11 mouse cellular contexts compared by ENCODE assay signal in the genomic region with DNA sequence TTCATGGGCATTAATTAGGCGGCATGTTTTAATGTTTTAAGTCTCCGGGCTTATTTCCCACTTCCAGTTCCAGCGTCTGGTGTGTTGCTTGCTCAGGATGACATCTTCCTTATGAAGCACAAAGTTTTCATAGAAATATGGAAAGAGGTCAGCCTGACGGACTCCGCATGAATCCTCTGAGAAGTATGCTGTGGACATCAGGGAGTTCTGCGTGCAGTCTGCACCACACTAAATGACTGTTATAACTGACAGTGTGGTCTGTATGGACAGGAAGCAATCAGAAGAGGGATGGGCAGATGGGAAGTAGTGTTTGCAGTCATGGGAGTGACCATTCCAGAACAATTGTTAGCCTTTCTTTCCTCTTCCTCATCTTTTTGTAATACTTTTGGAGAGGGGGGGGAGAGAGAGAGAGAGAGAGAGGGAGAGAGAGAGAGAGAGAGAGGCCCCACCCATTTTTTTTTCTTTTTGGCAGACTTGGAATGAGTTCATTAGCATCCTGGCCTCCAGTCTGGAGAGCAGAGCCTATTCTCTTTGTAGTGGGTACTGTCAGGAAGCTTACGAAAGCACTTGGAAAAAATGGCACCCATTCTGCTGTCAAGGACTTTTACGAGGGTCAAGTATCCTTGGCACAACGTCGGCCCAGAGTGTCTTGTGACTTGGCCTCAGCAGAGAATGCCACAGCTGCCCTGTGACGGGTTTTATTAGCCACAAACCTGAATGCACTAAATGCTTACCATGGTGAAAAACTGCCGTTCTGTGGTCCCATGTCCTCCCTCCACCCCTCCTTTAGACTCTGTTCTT. TPM values are rescaled to one million over a fixed set of nuclear protein-coding genes. Genes with fewer than 3 reads are reported as not detected.
A peak's percentile ranks its signal among the peaks of the same experiment; 100 is the strongest.
DNase-seq lines count a peak whose midpoint lies in the region; ATAC-seq and TF ChIP-seq lines count a peak whose summit lies in the region.
"Had no signal": no experiment of that assay in that cellular context is flagged by ENCODE, and none has a peak within 500 bp of the region (broad histone marks: within the 10 kb centered on the region; RNA-seq: fewer than 3 reads in every experiment).

No protein-coding gene starts in this region.

- no peaks in the 10 kb centered on the region for H3K36me3 ChIP-seq in heart, embryonic 12.5 days
- H3K36me3 ChIP-seq in ES-Bruce4 (ENCODE audit: control insufficient read depth, insufficient read depth, low read length, poor library complexity, severe bottlenecking) = no peaks in the 10 kb centered on the region
- H3K36me3 ChIP-seq in lung, embryonic 15.5 days = no peaks in the 10 kb centered on the region
- no peaks in the 10 kb centered on the region for H3K36me3 ChIP-seq in forebrain, embryonic 10.5 days (replicated peaks)

- H3K4me1 ChIP-seq in heart, embryonic 12.5 days (replicated peaks) = peaks cover 7% of the 10 kb centered on the region; the same call in 1 of the 2 replicates
- H3K4me1 ChIP-seq in ES-Bruce4 (ENCODE audit: control insufficient read depth, insufficient read depth, low read length) = peaks cover 16% of the 10 kb centered on the region
- H3K4me1 ChIP-seq in lung, embryonic 15.5 days = peaks cover 41% of the 10 kb centered on the region
- peaks cover 17% of the 10 kb centered on the region; the same call in 1 of the 2 replicates for H3K4me1 ChIP-seq in forebrain, embryonic 10.5 days

- DNase-seq in heart, adult 11 months = peak; percentile 91
- DNase-seq in fibroblast of lung, adult 2 months (ENCODE audit: low read depth) = peak; percentile 77
- no peak for DNase-seq in forebrain, embryonic 10.5 days (ENCODE audit: extremely low spot score, low spot score)
- no peak for DNase-seq in layer of hippocampus, postnatal 10 days (ENCODE audit: low spot score in 2 of 2)
- DNase-seq: cerebellum, adult 8-10 months; forebrain, postnatal 0 days had no signal

- TF ChIP-seq EP300 in ES-Bruce4 (IDR thresholded peaks at IDR 0.05; ENCODE audit: insufficient read depth, low read depth, low read length) = no peak

- no peak overlapping the region for H3K27ac ChIP-seq in heart, embryonic 12.5 days (ENCODE audit: poor library complexity, severe bottlenecking)
- peak overlapping the region; percentile 70 for H3K27ac ChIP-seq in ES-Bruce4 (ENCODE audit: insufficient read depth, low read length)
- peak overlapping the region; percentile 64 for H3K27ac ChIP-seq in lung, embryonic 15.5 days
- H3K27ac ChIP-seq in forebrain, embryonic 10.5 days = no peak overlapping the region

- no peak for ATAC-seq in heart, embryonic 12.5 days (ENCODE audit: insufficient number of reproducible peaks, low FRiP score)
- peak; percentile 55; the same call in 1 of the 2 replicates for ATAC-seq in lung, embryonic 15.5 days (ENCODE audit: borderline replicate concordance, extremely low read depth, low FRiP score, low TSS enrichment)
- no peak for ATAC-seq in CD4-positive, CD25-positive, alpha-beta regulatory T cell, adult 4 months
- ATAC-seq: forebrain, postnatal 0 days; hindbrain, embryonic 16.5 days had no signal

- peaks cover 3% of the 10 kb centered on the region; the same call in 1 of the 2 replicates for H3K9me3 ChIP-seq in heart, embryonic 12.5 days (replicated peaks)
- no peaks in the 10 kb centered on the region for H3K9me3 ChIP-seq in ES-Bruce4 (replicated peaks; ENCODE audit: control insufficient read depth, insufficient read depth, low read length, poor library complexity, severe bottlenecking)
- no peaks in the 10 kb centered on the region for H3K9me3 ChIP-seq in lung, embryonic 15.5 days
- H3K9me3 ChIP-seq in forebrain, embryonic 10.5 days = no peaks in the 10 kb centered on the region

- no peak for TF ChIP-seq CTCF in ES-Bruce4 (IDR thresholded peaks at IDR 0.05; ENCODE audit: low read depth, low read length)

- no peak for TF ChIP-seq POLR2A in ES-Bruce4 (IDR thresholded peaks at IDR 0.05; ENCODE audit: insufficient read depth, low read length)

- no peak overlapping the region for H3K9ac ChIP-seq in heart, embryonic 12.5 days
- no peak overlapping the region for H3K9ac ChIP-seq in ES-Bruce4 (ENCODE audit: low read depth, poor library complexity, severe bottlenecking)
- H3K9ac ChIP-seq in lung, embryonic 15.5 days = no peak overlapping the region
- H3K9ac ChIP-seq: forebrain, postnatal 0 days had no signal

- no peaks in the 10 kb centered on the region for H3K27me3 ChIP-seq in heart, embryonic 12.5 days (replicated peaks)
- no peaks in the 10 kb centered on the region for H3K27me3 ChIP-seq in ES-Bruce4 (ENCODE audit: control insufficient read depth, insufficient read depth, low read length, poor library complexity, severe bottlenecking)
- no peaks in the 10 kb centered on the region for H3K27me3 ChIP-seq in lung, embryonic 15.5 days
- no peaks in the 10 kb centered on the region for H3K27me3 ChIP-seq in forebrain, embryonic 10.5 days (ENCODE audit: poor library complexity, severe bottlenecking)

- no peak overlapping the region for H3K4me2 ChIP-seq in heart, embryonic 12.5 days
- H3K4me2 ChIP-seq in lung, embryonic 15.5 days = no peak overlapping the region

- 72% methylated on average over 12 of the region's 12 CpGs for WGBS in heart, embryonic 12.5 days
- WGBS in lung, embryonic 15.5 days = 36% methylated on average over 12 of the region's 12 CpGs
- WGBS in forebrain, embryonic 10.5 days = 78% methylated on average over 12 of the region's 12 CpGs

- no peak overlapping the region for H3K4me3 ChIP-seq in heart, embryonic 12.5 days
- no peak overlapping the region for H3K4me3 ChIP-seq in ES-Bruce4 (ENCODE audit: low read depth, low read length)
- H3K4me3 ChIP-seq in lung, embryonic 15.5 days = no peak overlapping the region
- no peak overlapping the region for H3K4me3 ChIP-seq in forebrain, embryonic 10.5 days

RNA-seq across cellular contexts. Expression of gene Myo1e, which starts 42.9 kb away (rescaled TPM):
- 15.2 and 16.2 TPM in 2 replicates for polyA plus RNA-seq in heart, embryonic 12.5 days (2016; fragmentation: Nextera tagmentation; extraction: Ambion mirVana)
- polyA plus RNA-seq in ES-Bruce4 (2011; ENCODE audit: insufficient read depth, insufficient read length, low read depth, missing spikeins) = 51.6 and 54.2 TPM in 2 replicates
- polyA plus RNA-seq in lung, embryonic 15.5 days (2015; fragmentation: Nextera tagmentation; extraction: Ambion mirVana) = 36.3 and 40.3 TPM in 2 replicates
- polyA plus RNA-seq in forebrain, embryonic 10.5 days (2016; fragmentation: Nextera tagmentation; extraction: Ambion mirVana) = 11.4 and 12.5 TPM in 2 replicates
- 1 to 10 TPM; 7.6 to 8.8 TPM for total RNA-seq in layer of hippocampus, postnatal 10 days (2021)
- polyA plus RNA-seq in CD4-positive, CD25-positive, alpha-beta regulatory T cell, adult 4 months (2017; shearing (Covaris generic)) = 10 to 100 TPM; 32.1 to 54.1 TPM

Comparison
In these comparisons a context has a peak if more than half of its experiments do, and no peak if none do; other contexts are left out.
1. DNase-seq: peak in heart, adult 11 months (single experiment) and fibroblast of lung, adult 2 months (single experiment); none in forebrain, embryonic 10.5 days (single experiment) and layer of hippocampus, postnatal 10 days (0 of 2).
2. H3K27ac ChIP-seq: peak in ES-Bruce4 (single experiment) and lung, embryonic 15.5 days (single experiment); none in heart, embryonic 12.5 days (single experiment) and forebrain, embryonic 10.5 days (single experiment).